Mouse (Mus musculus): ENCODE measurements around the gene Anapc2. TPM values are rescaled to one million over a fixed set of nuclear protein-coding genes. Genes with fewer than 3 reads are reported as not detected.
"Not testable (repeated sequence)": the region's sequence is repeated elsewhere in the genome, so short reads cannot be mapped to it uniquely, and the experiment has no call there.

Gene Anapc2
- polyA plus RNA-seq, 1 experiment from 2014 or later: 143 TPM

DNA sequence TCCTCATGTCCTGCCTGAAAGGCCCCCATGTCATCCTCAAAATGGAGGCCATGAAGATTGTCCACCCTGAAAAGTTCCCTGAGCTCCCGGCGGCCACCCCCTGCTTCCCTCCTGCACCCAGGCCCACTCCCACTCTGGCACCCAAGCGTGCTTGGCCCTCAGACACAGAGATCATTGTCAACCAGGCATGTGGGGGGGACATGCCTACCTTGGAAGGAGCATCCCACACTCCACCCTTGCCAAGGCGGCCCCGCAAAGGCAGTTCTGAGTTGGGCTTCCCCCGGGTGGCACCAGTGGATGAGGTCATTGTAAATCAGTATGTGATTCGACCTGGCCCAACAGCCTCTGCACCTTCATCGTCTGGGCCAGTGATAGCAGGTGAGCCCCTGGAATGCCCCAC lies 28.9 kb upstream of the Anapc2 start:
- H3K9ac ChIP-seq: peak overlapping the region; percentile 81
- ATAC-seq (ENCODE audit: low FRiP score, low read depth): no peak
- H3K36me3 ChIP-seq: no peaks in the 10 kb centered on the region; the same call in 1 of the 2 replicates
- WGBS: 83% methylated on average over 8 of the region's 8 CpGs
- H3K9me3 ChIP-seq: no peaks in the 10 kb centered on the region
- peaks cover 37% of the 10 kb centered on the region for H3K4me1 ChIP-seq (replicated peaks)
- H3K27me3 ChIP-seq: no peaks in the 10 kb centered on the region
- no peak overlapping the region for H3K27ac ChIP-seq (replicated peaks)
- peak overlapping the region; percentile 92 for H3K4me2 ChIP-seq
- H3K4me3 ChIP-seq: peak overlapping the region; percentile 61

DNA sequence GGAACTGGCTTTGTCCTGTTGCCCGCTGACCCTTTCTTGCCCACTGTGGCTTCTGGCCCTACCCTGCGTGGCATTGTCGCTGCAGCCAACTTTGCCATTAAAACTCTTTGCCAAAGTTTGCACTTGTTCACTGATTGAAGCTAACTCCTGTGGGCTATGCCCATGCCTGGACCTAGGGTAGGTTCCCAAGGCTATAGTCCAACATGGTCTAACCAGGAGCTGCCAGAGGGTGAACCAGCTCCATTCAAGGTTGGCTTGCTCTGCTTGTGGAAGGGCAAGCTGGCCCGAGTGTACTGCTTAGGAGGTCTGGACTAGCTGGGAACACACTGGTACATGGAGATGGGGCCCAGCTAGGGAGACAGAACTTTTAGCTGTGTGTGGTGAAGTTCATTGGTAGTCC lies 28.1 kb upstream of the Anapc2 start:
- ATAC-seq (ENCODE audit: low FRiP score, low read depth): no peak
- WGBS: 90% methylated on average over 4 of the region's 4 CpGs
- peaks cover 37% of the 10 kb centered on the region for H3K4me1 ChIP-seq (replicated peaks)
- H3K27ac ChIP-seq (replicated peaks): no peak overlapping the region
- 0 out of 2 replicates have a peak overlapping the region, but pooled peaks have one; percentile 92 for H3K4me2 ChIP-seq
- no peak overlapping the region for H3K4me3 ChIP-seq
- no peak overlapping the region for H3K9ac ChIP-seq
- no peaks in the 10 kb centered on the region for H3K27me3 ChIP-seq
- no peaks in the 10 kb centered on the region for H3K9me3 ChIP-seq
- no peaks in the 10 kb centered on the region; the same call in 1 of the 2 replicates for H3K36me3 ChIP-seq

DNA sequence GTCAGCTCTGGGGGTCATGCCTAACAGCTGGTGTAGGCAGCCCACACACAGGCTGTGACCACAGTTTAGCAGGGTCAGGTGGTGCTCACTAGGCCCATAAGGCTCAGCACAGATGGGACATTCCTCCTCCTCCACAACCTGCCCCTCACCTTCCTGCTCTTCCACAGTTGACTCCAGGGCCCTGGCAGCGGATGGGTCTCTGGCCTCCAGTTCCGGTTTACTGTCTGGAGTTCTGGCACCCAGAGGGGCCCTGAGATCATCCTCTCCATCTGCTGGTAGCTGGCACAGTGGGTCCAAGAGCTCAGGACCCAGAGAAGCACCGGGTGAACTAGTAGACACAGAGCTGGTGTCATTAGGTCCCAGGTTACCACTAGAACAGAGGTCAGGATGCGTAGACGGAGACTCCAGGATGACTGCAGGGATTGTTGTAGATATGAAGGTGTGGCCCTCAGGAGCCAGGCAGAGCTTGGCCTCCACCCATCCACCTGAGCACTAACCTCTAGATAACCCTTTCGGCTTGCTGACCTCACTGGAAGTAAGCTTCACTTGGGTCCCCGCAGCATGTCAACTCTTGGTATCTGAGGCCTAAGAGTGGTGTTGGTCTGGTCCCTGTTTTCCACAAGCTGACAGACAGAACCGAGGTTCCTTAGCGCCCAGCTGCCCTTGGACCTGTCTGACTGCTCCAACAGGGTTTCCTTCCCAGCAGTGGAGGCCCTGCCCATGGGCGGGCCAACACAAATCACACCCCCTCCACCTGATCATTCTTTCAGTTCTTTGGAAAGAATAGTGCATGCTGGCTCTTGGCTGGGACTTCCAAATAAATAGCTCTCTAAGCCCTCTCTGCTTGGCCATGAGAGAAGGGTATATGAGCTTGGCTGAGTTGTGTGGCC lies 25.9 kb upstream of the Anapc2 start, which contains the start of gene AL732309.1:
TSS of gene AL732309.1 (minus strand) at position 681 of the 890 bp plus-strand sequence.
- Histone ChIP-seq H3K27me3 (no peaks in the 10 kb centered on the region), H3K9ac (no peak within 1 kb of the TSS), H3K27ac (replicated peaks) (no peak within 1 kb of the TSS), H3K4me1 (replicated peaks) (peaks cover 24% of the 10 kb centered on the region), H3K36me3 (peaks cover 8% of the 10 kb centered on the region; the same call in 1 of the 2 replicates), H3K4me3 (no peak within 1 kb of the TSS), H3K4me2 (no peak within 1 kb of the TSS), H3K9me3 (no peaks in the 10 kb centered on the region)
- WGBS: 92% methylated on average over 10 of the region's 10 CpGs
- no peak for ATAC-seq (ENCODE audit: low FRiP score, low read depth)

DNA sequence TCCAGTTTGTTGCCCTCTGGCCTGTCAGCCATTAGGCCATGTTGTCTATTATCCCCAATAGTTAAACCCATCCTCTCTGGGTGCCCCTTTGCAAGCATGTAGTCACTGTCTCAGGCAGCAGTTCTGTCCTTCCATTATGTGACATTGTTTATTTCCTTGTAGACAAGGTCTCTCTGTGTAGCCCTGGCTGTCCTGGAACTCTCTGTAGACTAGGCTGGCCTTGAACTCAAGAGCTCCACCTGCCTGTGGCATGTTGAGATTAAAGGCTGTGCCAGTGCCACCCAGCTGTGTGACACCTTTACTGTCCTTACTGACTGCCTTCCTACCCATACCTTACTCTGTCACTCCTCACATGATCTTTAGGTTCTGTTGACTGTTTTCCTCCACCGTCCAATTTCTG lies 19.9 kb upstream of the Anapc2 start:
- no peak for ATAC-seq (ENCODE audit: low FRiP score, low read depth)
- Histone ChIP-seq H3K9ac (no peak overlapping the region), H3K9me3 (no peaks in the 10 kb centered on the region), H3K36me3 (0 out of 2 replicates have a peak, but pooled peaks cover 10% of the 10 kb centered on the region), H3K4me2 (no peak overlapping the region), H3K4me3 (no peak overlapping the region), H3K27ac (replicated peaks) (no peak overlapping the region), H3K4me1 (replicated peaks) (peaks cover 20% of the 10 kb centered on the region), H3K27me3 (no peaks in the 10 kb centered on the region)
- WGBS: 93% methylated on average over 1 of the region's 1 CpGs

DNA sequence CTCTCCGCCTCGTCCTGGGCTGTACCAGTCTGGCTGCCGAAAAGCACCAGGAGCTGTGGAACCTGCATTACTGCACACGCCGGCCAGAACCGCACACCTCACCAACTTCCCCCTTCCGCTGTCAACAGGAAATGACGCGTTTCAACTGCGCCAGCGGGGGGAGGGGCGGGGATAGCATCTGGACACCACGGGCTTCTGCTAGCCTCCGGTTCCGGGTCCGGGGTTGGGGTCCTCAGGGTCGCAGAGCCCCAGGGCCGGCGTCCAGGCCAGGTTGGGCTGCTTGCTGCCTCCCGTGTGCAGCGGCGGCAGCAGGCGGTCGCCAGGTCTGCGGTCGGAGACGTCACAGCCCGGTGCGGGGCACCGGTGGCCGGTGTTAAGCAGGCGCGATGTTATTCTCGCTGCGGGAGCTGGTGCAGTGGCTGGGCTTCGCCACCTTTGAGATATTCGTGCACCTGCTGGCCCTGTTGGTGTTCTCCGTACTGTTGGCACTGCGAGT lies 16.9 kb upstream of the Anapc2 start, which contains the start of gene Tmem203:
TSS of gene Tmem203 (plus strand) at position 156 of the 496 bp plus-strand sequence.
- Histone ChIP-seq H3K4me1 (replicated peaks) (peaks cover 26% of the 10 kb centered on the region), H3K4me3 (peak within 1 kb of the TSS; percentile 81), H3K9ac (peak within 1 kb of the TSS; percentile 83), H3K9me3 (no peaks in the 10 kb centered on the region), H3K27me3 (no peaks in the 10 kb centered on the region), H3K27ac (replicated peaks) (peak within 1 kb of the TSS; percentile 78), H3K4me2 (peak within 1 kb of the TSS; percentile 93), H3K36me3 (0 out of 2 replicates have a peak, but pooled peaks cover 7% of the 10 kb centered on the region)
- under 1% methylated on average over 39 of the region's 39 CpGs for WGBS
- peak; percentile 94 for ATAC-seq (ENCODE audit: low FRiP score, low read depth)

DNA sequence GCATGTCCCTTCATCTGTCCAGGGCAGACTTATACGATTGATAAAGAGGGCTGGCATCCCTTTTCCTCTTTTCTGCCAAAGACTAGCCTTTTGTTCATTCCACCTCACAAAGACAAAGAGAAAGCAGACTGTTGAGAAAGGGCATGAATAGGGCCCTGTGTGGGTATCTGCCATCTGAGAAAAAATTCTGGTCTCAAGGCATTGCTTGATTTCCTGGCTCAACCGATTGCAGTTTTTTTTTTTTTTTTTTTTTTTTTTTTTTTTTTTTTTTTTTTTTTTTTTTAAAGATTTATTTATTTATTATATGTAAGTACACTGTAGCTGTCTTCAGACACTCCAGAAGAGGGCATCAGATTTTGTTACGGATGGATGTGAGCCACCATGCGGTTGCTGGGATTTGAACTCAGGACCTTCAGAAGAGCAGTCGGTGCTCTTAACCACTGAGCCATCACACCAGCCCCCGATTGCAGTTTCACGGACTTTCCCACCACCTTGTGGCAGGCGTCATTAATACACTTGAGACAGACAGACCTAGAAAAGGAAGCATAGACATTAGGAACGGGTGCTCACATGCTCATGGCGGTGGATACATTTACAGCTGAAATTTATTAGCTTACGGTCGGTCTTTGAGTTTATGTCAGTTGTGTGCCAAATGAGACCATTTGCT lies 15.7 kb upstream of the Anapc2 start:
- H3K27ac ChIP-seq (replicated peaks); H3K36me3 ChIP-seq; ATAC-seq (ENCODE audit: low FRiP score, low read depth); H3K27me3 ChIP-seq; H3K9me3 ChIP-seq: not testable (repeated sequence)
- Histone ChIP-seq H3K9ac (peak overlapping the region; percentile 83), H3K4me1 (replicated peaks) (peaks cover 26% of the 10 kb centered on the region), H3K4me2 (peak overlapping the region; percentile 93), H3K4me3 (peak overlapping the region; percentile 81)
- WGBS: 59% methylated on average over 12 of the region's 12 CpGs

DNA sequence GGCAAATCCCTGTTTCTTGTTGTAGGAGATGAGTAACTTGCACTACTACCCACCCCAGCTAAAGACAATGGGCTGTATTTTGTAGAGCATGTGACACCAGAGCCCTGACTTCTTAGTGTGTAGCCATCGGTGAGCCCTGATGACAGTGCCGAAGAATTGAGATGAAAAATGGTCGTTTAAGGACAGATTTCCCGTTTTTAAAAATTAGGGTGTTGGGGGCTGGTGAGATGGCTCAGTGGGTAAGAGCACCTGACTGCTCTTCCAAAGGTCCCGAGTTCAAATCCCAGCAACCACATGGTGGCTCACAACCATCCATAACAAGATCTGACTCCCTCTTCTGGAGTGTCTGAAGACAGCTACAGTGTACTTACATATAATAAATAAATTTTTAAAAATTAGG lies 15.0 kb upstream of the Anapc2 start:
- not testable (repeated sequence) for H3K4me3 ChIP-seq; ATAC-seq (ENCODE audit: low FRiP score, low read depth); H3K9ac ChIP-seq; H3K36me3 ChIP-seq; H3K27me3 ChIP-seq; H3K4me2 ChIP-seq; H3K9me3 ChIP-seq; H3K27ac ChIP-seq (replicated peaks)
- peaks cover 26% of the 10 kb centered on the region for H3K4me1 ChIP-seq (replicated peaks)
- 92% methylated on average over 5 of the region's 5 CpGs for WGBS

DNA sequence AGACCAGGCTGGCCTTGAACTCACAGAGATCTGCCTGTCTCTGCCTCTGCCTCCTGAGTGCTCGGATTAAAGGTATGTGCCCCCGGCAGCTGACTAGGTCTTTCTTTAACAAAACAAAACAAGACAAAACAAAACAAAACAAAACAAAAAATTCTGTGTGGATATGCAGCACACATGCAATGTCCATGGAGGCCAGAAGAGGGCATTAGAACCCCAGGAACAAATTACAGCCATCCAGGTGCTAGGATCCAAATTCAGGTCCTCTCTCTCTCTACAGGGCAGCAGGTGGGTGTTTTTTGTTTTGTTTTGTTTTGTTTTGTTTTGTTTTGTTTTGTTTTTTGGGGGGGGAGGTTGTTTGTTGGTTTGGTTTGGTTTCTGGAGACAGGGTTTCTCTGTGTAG lies 13.4 kb upstream of the Anapc2 start:
- no peaks in the 10 kb centered on the region for H3K36me3 ChIP-seq
- H3K9ac ChIP-seq: no peak overlapping the region
- no peaks in the 10 kb centered on the region for H3K27me3 ChIP-seq
- H3K4me1 ChIP-seq (replicated peaks): peaks cover 35% of the 10 kb centered on the region
- no peak for ATAC-seq (ENCODE audit: low FRiP score, low read depth)
- H3K27ac ChIP-seq (replicated peaks): no peak overlapping the region
- H3K4me3 ChIP-seq: no peak overlapping the region
- H3K9me3 ChIP-seq: no peaks in the 10 kb centered on the region
- no peak overlapping the region for H3K4me2 ChIP-seq
- WGBS: 52% methylated on average over 2 of the region's 2 CpGs

DNA sequence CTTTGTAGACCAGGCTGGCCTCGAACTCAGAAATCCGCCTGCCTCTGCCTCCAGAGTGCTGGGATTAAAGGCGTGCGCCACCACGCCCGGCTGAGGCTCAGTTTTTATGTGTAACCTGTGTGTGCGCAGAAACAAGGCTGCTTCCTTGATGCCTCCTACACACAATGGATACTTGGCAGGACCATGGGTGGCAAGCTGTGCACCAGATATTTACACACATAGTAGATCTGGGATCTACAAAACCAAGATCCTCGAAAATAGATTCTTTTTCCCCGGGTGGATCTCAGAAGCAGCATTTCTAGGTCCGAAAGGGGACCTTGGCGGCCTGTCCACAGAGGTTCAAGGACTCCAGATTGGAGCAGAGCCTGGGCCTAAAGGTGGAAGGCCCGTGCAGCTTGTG lies 10.4 kb upstream of the Anapc2 start:
- Histone ChIP-seq H3K4me1 (replicated peaks) (peaks cover 46% of the 10 kb centered on the region), H3K9me3 (no peaks in the 10 kb centered on the region), H3K27ac (replicated peaks) (peak overlapping the region; percentile 79), H3K36me3 (no peaks in the 10 kb centered on the region), H3K4me3 (peak overlapping the region; percentile 74), H3K4me2 (peak overlapping the region; percentile 94), H3K27me3 (no peaks in the 10 kb centered on the region), H3K9ac (peak overlapping the region; percentile 52)
- no peak for ATAC-seq (ENCODE audit: low FRiP score, low read depth)
- 44% methylated on average over 12 of the region's 12 CpGs for WGBS

DNA sequence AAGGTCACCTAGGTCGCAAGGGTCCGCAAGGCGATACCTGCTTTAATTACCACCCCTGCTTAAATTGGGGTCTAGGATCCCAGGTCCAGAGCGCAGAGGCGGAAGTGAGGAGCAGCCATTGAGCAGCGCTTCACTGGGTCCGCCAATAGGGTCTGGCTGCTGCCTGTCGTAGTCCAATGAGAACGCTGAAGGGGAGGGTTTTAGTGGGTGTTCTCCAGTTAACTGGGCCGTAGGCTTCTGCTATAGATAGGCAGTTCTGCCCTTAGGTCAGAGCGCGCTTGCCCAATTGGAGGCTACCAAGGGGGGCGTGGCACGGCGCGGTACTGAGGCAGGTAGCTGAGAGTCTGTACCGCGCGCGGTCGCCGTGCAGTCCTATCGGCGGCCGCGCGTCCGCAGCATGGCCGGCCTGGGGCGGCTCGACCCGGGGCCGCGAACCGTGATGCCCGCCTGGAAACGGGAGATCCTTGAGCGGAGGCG lies 9.9 kb upstream of the Anapc2 start, which contains the start of gene Tprn:
TSS of gene Tprn (plus strand) at position 328 of the 477 bp plus-strand sequence.
- WGBS: 1% methylated on average over 30 of the region's 39 CpGs

DNA sequence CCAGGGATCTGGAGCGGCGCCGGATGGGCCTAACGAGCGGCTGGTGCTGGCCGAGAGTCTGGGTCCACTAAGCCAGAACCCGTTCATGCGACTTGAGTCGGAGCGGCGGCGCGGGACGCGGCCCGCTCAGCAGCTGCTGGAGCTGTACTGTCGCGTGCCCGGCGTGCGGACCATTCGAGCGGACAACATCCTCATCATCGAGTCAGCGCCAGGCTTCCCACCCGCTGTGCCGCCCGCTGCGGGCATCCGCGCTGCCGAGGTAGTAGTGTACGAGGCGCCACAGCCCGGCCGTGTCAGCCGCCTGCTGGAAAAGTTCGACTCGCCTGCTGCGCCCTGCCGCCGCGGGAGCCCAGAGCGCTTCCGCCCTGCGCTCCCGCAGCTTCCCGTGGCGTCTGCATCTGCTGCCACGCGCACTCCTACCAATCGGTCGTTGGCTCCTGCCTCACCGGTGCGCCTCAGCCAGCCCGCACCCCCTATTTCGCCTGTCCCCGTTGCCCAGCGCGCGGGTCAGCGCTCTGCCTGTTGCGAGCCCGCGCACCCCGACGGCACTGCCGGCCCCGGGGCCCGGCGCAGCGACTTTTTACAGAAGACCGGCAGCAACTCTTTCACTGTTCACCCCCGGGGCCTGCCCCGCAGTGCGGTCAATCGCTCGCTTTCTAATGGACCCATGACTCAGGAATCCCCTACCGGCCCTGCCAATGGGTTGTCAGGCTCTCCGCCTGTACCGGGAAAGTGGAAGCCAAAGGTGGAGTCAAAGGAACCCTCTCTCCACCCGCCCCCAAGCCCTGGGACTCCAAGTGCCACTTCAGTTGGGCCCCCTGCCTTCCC lies 9.3 kb upstream of the Anapc2 start:
- H3K27me3 ChIP-seq: no peaks in the 10 kb centered on the region
- peaks cover 50% of the 10 kb centered on the region for H3K4me1 ChIP-seq (replicated peaks)
- H3K9me3 ChIP-seq: no peaks in the 10 kb centered on the region
- H3K9ac ChIP-seq: peak overlapping the region; percentile 64
- H3K27ac ChIP-seq (replicated peaks): peak overlapping the region; percentile 80
- peak overlapping the region; percentile 94 for H3K4me2 ChIP-seq
- peak overlapping the region; percentile 74 for H3K4me3 ChIP-seq
- no peaks in the 10 kb centered on the region for H3K36me3 ChIP-seq
- ATAC-seq (ENCODE audit: low FRiP score, low read depth): no peak; the same call in 1 of the 2 replicates
- WGBS: under 1% methylated on average over 81 of the region's 82 CpGs

More for the DNA sequence above, 9.9 kb upstream of the Anapc2 start, which contains the start of gene Tprn:
- Histone ChIP-seq H3K36me3 (no peaks in the 10 kb centered on the region), H3K4me1 (replicated peaks) (peaks cover 49% of the 10 kb centered on the region), H3K9ac (peak within 1 kb of the TSS; percentile 64), H3K27ac (replicated peaks) (peak within 1 kb of the TSS; percentile 80), H3K27me3 (no peaks in the 10 kb centered on the region), H3K4me3 (peak within 1 kb of the TSS; percentile 74), H3K4me2 (peak within 1 kb of the TSS; percentile 94), H3K9me3 (no peaks in the 10 kb centered on the region)
- peak; percentile 99 for ATAC-seq (ENCODE audit: low FRiP score, low read depth)
